Mouse (Mus musculus) yolk sac, embryonic 10.5 days (tissue): ENCODE measurements around the gene Spata31d1a.

Source experiments
- DNase-seq: peaks from one replicate; pipeline ENCODE4 v3.0.0-alpha.2; 2017; ENCODE audit warnings: low spot score

The Spata31d1a gene

DNA sequence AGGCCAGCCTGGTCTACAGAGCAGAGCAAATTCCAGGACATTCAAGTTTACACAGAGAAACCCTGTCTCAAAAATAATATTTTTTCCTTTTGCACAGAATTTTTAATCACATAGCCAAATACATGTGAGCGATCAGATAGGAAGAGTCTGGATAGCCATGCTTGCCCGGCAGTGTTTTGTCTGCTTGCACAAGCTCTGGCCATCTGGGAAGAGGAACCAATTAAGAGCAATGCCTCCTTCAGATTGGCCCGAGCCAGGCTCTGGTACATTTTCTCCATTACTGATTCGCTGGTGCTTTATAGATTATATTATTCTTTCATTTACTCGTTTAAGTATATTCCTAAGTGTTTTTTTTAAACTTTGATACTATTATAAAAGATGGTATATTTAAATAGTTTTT lies 42.4 kb downstream of the Spata31d1a start:
- no peak for DNase-seq

DNA sequence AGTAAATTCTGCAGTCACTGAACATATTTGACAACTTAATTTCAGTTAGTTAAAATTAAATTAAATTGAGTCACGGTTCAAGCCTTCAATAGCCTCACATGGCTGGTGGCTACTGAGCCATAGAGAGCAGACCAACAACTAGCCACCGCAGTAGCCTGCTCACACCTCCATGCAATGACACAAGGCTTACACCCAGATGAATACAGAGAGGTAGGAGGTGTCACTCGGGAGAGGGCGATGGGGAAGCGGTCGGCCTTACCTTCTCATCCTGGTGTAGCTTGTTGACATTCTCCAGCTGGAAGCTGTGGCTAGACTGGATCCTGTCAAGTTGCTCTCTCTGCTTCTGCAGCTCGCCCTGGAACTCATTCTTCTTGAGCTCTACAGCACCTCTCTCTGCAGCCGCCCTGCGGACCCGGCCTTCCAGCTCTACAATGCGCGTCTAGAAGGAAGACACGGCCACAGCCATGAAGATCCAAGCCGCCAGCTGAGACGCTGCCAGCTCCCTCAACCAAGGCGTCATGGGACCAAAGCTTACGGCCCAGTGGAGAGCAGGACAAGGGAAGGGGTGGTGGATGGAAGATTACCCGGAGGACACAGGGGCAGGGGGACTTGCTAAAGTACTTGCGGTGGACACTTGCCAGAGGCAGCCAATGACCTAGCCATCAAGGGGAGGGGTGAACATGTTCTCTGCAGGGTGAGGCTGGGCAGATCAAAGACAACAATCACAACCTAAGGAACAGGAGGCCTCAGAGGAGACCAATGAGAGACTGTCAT lies 46.0 kb downstream of the Spata31d1a start:
- no peak for DNase-seq

DNA sequence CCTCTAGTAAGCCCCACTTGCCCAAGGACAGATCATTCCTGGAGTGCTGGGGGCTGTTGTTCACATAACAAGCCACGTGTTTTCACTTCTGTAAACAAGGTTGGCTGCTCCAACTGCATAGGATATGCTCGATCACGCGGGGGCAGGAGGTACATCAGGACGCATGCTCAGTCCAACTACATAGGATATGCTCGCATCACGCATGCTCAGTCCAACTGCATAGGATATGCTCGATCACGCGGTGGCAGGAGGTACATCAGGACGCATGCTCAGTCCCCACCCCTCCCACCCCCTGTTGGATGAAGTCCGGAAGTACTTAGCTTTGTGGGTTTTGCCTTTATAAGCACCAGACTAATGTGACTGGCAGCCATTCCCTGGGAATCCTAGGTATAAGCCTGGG lies 48.2 kb downstream of the Spata31d1a start:
- no peak for DNase-seq

DNA sequence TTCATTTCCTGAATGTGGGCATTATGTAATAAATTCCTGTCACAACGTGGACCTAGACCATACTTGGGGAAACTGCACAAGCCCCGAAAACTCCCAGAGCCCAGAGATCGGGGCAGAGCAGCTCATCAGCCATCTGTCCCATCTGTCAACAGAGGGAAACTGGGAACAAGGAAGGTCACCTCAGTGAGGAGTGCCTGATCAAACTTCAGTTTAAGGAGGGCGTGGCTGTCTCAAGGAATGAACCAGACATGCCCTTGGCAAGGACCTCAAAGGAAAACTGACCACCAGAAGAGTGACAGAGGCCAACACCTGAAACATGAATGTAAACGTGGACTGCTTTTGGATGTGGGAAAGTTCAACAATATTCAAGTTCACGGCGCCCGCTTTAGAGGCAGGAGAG lies 48.7 kb downstream of the Spata31d1a start:
- DNase-seq: no peak

DNA sequence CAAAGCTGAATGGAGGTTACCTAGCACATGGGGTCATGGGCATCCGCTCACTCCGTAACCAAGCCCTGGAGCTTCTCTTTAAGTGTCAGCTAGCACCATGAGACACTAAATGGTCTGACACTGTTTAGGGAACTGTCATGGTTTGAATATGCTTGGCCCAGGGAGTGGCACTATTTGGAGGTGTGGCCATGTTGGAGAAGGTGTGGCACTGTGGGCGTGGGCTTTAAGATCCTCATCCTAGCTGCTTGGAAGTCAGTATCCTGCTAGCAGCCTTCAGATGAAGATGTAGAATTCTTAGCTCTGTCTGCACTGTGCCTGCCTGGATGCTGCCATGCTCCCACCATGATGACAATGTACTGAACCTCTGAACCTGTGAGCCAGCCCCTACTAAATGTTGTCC lies 49.8 kb downstream of the Spata31d1a start:
- no peak for DNase-seq

DNA sequence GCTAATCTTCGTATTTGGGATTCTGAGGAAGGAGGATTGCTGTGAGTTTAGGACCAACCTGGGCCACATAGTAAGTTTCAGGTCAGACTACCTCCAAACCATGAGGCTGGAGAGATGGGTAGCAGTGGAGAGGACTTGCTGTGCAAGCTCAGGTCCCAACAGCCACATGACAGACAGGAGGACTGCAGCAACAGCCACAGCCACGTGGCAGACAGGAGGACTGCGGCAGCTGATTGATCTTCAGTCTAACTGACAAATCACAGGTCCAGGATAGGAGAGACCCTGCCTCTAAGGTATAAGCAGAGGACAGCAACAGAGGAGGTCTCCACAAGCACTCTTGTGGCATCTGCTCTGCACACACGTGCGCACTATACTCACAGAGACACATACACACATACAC lies 52.3 kb downstream of the Spata31d1a start:
- no peak for DNase-seq

DNA sequence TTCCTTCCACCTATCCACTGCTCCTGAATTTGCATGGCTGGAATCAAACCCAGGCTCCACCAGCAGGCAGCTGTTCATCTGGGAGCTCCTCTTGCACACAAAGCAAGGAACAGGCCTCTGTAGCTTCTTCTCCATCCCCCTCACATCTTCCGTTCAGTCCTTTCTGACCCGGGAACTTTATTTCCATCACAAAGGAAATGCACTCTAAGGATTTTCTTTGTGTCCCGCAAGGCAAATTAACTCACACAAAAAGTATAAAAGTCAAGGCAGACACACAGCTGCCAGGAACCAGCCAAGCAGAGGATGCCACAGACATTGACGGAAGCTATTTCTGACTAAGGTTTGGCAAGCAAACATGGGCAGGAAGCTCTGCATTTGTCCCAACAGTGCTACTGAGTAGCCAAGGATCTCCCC lies 53.1 kb downstream of the Spata31d1a start:
- no peak for DNase-seq

DNA sequence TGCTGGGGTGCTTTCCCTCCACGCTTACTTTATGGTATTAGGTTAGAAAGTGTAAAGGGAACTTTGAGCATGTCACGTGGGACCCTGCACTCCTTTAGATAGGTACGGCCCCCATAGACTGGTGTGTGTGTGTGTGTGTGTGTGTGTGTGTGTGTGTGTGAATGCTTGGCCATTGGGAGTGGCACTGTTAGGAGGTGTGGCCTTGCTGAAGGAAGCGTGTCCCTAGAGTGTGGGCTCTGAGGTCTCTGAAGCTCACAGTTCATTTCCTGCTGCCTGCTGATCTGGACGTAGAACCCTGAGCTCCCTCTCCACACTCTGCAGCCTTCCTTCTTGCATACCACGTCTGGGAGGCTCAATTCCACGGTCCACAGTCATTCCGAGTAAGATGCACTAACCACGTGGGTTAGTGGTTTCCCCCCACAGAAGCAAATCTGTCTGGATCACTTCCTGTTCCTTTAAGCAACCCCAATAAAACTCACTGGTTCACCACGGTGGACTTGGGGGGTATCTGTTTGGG lies 53.8 kb downstream of the Spata31d1a start:
- no peak for DNase-seq

DNA sequence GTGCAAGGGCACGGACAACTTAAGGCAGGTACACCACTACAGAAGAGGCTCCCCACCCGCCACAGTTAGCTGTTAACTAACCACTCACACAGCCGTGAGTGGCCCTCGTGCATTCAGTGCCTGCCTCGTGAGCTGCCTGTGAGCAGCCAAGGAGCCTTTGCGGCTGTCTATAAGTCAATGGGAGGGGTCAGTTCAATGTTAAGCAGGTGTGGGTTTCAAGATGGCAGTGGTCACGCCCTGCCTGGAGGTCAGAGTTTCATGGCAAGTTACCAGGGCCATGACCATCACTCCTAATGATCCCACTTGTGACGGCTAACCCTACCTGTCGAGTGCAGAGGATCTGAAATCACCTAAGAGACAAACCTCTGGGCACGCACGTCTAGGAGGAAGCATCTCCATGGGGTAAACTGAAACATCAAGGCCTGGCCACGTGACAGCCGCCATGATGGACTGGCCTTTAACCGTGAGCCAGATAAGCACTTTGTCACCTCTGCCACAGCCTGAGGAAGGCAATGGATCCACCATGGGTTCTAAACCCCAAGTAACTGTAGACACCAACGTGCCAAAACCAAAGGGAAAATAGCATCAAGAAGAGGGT lies 54.3 kb downstream of the Spata31d1a start:
- no peak for DNase-seq

DNA sequence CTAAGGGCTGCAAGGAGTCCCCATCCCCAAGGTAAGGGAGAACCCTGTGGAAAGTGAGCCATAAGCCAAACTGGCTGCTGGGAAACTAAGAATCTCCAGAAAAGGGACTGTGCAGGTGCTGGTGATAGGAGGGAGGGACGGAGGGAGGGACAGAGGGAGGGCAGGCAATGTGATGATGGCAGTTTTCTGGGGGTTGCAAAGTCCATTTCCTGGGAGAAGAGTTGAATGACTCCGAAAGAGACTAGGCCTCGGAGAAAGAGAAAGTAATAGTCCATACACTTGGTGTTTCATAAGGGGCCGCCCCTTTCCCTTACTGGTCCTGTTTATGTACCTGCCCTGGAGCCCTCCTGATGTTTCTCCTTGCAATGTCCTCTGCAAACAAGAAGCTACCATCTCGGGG lies 55.7 kb downstream of the Spata31d1a start:
- no peak for DNase-seq

DNA sequence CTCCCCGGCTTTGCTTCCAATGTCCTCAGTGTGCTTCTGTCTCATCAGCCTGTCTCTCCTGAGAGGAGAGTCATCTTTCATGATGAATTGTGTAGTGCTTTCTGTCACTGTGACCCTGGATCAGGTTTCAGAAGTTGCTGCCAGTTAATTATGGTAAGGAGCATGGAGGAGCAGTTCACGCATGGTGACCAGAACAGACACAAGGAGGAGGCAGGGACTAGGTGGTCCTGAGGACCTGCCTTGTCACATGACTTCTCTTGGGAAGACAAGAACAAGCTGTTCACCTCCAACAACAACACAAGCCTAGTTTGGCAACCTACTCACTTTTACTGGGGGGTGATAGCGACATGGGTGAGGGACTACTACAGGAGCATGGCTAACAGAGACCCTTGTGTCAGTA lies 57.0 kb downstream of the Spata31d1a start:
- DNase-seq: no peak

DNA sequence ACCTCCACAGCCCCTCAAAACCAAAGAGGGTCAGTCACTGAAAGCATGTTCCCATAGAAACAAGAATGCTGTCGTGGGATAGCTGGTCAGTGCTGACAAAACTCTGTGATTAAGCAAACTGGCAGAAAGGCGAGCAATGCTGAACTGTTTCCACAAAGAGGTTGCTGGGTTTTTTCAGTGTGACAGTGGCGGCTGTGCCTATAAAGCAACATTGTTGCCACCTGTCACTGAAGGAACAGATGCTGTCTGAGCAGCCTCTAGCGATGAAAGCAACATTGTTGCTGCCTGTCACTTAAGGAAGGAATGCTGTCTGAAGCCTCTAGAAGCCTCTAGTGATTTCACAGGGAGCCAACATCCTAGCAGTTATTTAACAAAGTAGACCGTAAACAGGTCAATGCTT lies 57.5 kb downstream of the Spata31d1a start:
- DNase-seq: no peak
